Mouse (Mus musculus) MN1 (cell line): ENCODE results near the gene Gcnt2.

Source experiments
- DNase-seq: peaks from one replicate; pipeline ENCODE4 v3.0.0-alpha.2; 2016; ENCODE audit warnings: low spot score

Gcnt2 gene

GRCm38 (mm10) chr13:40906528-40906927 lies 47.0 kb downstream of the Gcnt2 start:
- DNase-seq: no peak

- DNase-seq: no peak
These were observed 47.7 kb downstream of the Gcnt2 start for GRCm38 (mm10) chr13:40907274-40907673.

GRCm38 (mm10) chr13:40908044-40908443 lies 48.5 kb downstream of the Gcnt2 start:
- no peak for DNase-seq

GRCm38 (mm10) chr13:40909060-40909459 lies 49.5 kb downstream of the Gcnt2 start:
- no peak for DNase-seq

- DNase-seq: no peak
These were observed 50.5 kb downstream of the Gcnt2 start for GRCm38 (mm10) chr13:40910047-40910446.

GRCm38 (mm10) chr13:40911951-40912350 lies 52.4 kb downstream of the Gcnt2 start:
- no peak for DNase-seq

GRCm38 (mm10) chr13:40913395-40914018 lies 54.0 kb downstream of the Gcnt2 start:
- DNase-seq: no peak

GRCm38 (mm10) chr13:40914053-40914585 lies 54.6 kb downstream of the Gcnt2 start:
- DNase-seq: peak; percentile 30

- peak; percentile 7 for DNase-seq
These were observed 57.0 kb downstream of the Gcnt2 start for GRCm38 (mm10) chr13:40916321-40917160.

- peak; percentile 81 for DNase-seq
These were observed 57.9 kb downstream of the Gcnt2 start for GRCm38 (mm10) chr13:40917161-40918091.

- peak; percentile 39 for DNase-seq
These were observed 61.9 kb downstream of the Gcnt2 start for GRCm38 (mm10) chr13:40921326-40922059.

GRCm38 (mm10) chr13:40922311-40922877 lies 62.8 kb downstream of the Gcnt2 start:
- DNase-seq: no peak

- no peak for DNase-seq
These were observed 64.3 kb downstream of the Gcnt2 start for GRCm38 (mm10) chr13:40923756-40924315.

GRCm38 (mm10) chr13:40928192-40928898 lies 68.8 kb downstream of the Gcnt2 start:
- no peak for DNase-seq

GRCm38 (mm10) chr13:40931871-40932270 lies 72.3 kb downstream of the Gcnt2 start:
- DNase-seq: peak; percentile 60

- DNase-seq: no peak
These were observed 73.0 kb downstream of the Gcnt2 start for GRCm38 (mm10) chr13:40932573-40932972.

- DNase-seq: no peak
These were observed 74.8 kb downstream of the Gcnt2 start for GRCm38 (mm10) chr13:40934341-40934740.

- DNase-seq: no peak
These were observed 78.0 kb downstream of the Gcnt2 start for GRCm38 (mm10) chr13:40937586-40937985.

- no peak for DNase-seq
These were observed 79.2 kb downstream of the Gcnt2 start for GRCm38 (mm10) chr13:40938485-40939357.
